Mouse (Mus musculus): ENCODE measurements around the gene 4930452B06Rik. TPM values are rescaled to one million over a fixed set of nuclear protein-coding genes. Genes with fewer than 3 reads are reported as not detected.

The 4930452B06Rik gene
- 11.0 and 11.2 TPM in 2 replicates for polyA plus RNA-seq (2015; fragmentation: Nextera tagmentation; extraction: Ambion mirVana)

GRCm38 (mm10) chr14:8665636-8666411 lies at the start of gene 4930452B06Rik:
Gene 4930452B06Rik, minus strand, starts transcription at chr14:8666240.
- H3K27ac ChIP-seq, result peak within 1 kb of the TSS; percentile 77
- WGBS, result 1% methylated on average over 45 of the region's 45 CpGs
- no peaks in the 10 kb centered on the region for H3K27me3 ChIP-seq (replicated peaks)
- peak within 1 kb of the TSS; percentile 53 for H3K9ac ChIP-seq
- ATAC-seq (ENCODE audit: insufficient read depth, low FRiP score, low read depth), result peak; percentile 98
- H3K4me3 ChIP-seq (replicated peaks), result peak within 1 kb of the TSS; percentile 64
- no peaks in the 10 kb centered on the region for H3K4me1 ChIP-seq
- peak within 1 kb of the TSS; percentile 81 for H3K4me2 ChIP-seq
- no peaks in the 10 kb centered on the region for H3K9me3 ChIP-seq
- no peaks in the 10 kb centered on the region for H3K36me3 ChIP-seq

- ATAC-seq (ENCODE audit: insufficient read depth, low FRiP score, low read depth), result no peak
- H3K9me3 ChIP-seq, result no peaks in the 10 kb centered on the region
- no peaks in the 10 kb centered on the region for H3K27me3 ChIP-seq (replicated peaks)
- no peak overlapping the region for H3K4me2 ChIP-seq
- no peaks in the 10 kb centered on the region for H3K36me3 ChIP-seq
- no peak overlapping the region for H3K9ac ChIP-seq
- H3K4me3 ChIP-seq (replicated peaks), result no peak overlapping the region
- no peaks in the 10 kb centered on the region for H3K4me1 ChIP-seq
- H3K27ac ChIP-seq, result no peak overlapping the region
- 87% methylated on average over 4 of the region's 4 CpGs for WGBS
Measured at GRCm38 (mm10) chr14:8712674-8713073, 46.6 kb upstream of the 4930452B06Rik start.

- H3K36me3 ChIP-seq, result no peaks in the 10 kb centered on the region
- no peak overlapping the region for H3K4me2 ChIP-seq
- no peak overlapping the region for H3K9ac ChIP-seq
- WGBS, result 30% methylated on average over 1 of the region's 1 CpGs
- H3K27ac ChIP-seq, result no peak overlapping the region
- no peak overlapping the region for H3K4me3 ChIP-seq (replicated peaks)
- no peak for ATAC-seq (ENCODE audit: insufficient read depth, low FRiP score, low read depth)
- no peaks in the 10 kb centered on the region for H3K4me1 ChIP-seq
- no peaks in the 10 kb centered on the region for H3K27me3 ChIP-seq (replicated peaks)
- H3K9me3 ChIP-seq, result no peaks in the 10 kb centered on the region
Measured at GRCm38 (mm10) chr14:8689451-8689850, 23.4 kb upstream of the 4930452B06Rik start.

GRCm38 (mm10) chr14:8688462-8688861 lies 22.4 kb upstream of the 4930452B06Rik start:
- H3K4me3 ChIP-seq (replicated peaks), result no peak overlapping the region
- no peaks in the 10 kb centered on the region for H3K9me3 ChIP-seq
- no peak overlapping the region for H3K4me2 ChIP-seq
- 21% methylated on average over 1 of the region's 1 CpGs for WGBS
- H3K4me1 ChIP-seq, result no peaks in the 10 kb centered on the region
- no peaks in the 10 kb centered on the region for H3K36me3 ChIP-seq
- no peak overlapping the region for H3K9ac ChIP-seq
- no peaks in the 10 kb centered on the region for H3K27me3 ChIP-seq (replicated peaks)
- no peak overlapping the region for H3K27ac ChIP-seq
- no peak for ATAC-seq (ENCODE audit: insufficient read depth, low FRiP score, low read depth)

- H3K4me3 ChIP-seq (replicated peaks), result no peak overlapping the region
- no peaks in the 10 kb centered on the region for H3K27me3 ChIP-seq (replicated peaks)
- H3K4me2 ChIP-seq, result no peak overlapping the region
- H3K27ac ChIP-seq, result no peak overlapping the region
- 97% methylated on average over 1 of the region's 1 CpGs for WGBS
- H3K9ac ChIP-seq, result no peak overlapping the region
- H3K36me3 ChIP-seq, result no peaks in the 10 kb centered on the region
- H3K4me1 ChIP-seq, result no peaks in the 10 kb centered on the region
- no peaks in the 10 kb centered on the region for H3K9me3 ChIP-seq
- ATAC-seq (ENCODE audit: insufficient read depth, low FRiP score, low read depth), result no peak
Measured at GRCm38 (mm10) chr14:8686185-8686584, 20.1 kb upstream of the 4930452B06Rik start.

- Histone ChIP-seq H3K4me1 (no peaks in the 10 kb centered on the region), H3K4me3 (replicated peaks) (no peak overlapping the region), H3K9ac (no peak overlapping the region), H3K36me3 (no peaks in the 10 kb centered on the region), H3K4me2 (no peak overlapping the region), H3K27ac (no peak overlapping the region), H3K27me3 (replicated peaks) (no peaks in the 10 kb centered on the region), H3K9me3 (no peaks in the 10 kb centered on the region)
- WGBS, result 91% methylated on average over 4 of the region's 4 CpGs
- no peak for ATAC-seq (ENCODE audit: insufficient read depth, low FRiP score, low read depth)
Measured at GRCm38 (mm10) chr14:8679896-8680295, 13.9 kb upstream of the 4930452B06Rik start.

GRCm38 (mm10) chr14:8660359-8660758 lies 5.7 kb downstream of the 4930452B06Rik start:
- Histone ChIP-seq H3K9ac (no peak overlapping the region), H3K4me2 (no peak overlapping the region), H3K27me3 (replicated peaks) (no peaks in the 10 kb centered on the region), H3K9me3 (no peaks in the 10 kb centered on the region), H3K36me3 (no peaks in the 10 kb centered on the region), H3K27ac (no peak overlapping the region), H3K4me3 (replicated peaks) (no peak overlapping the region), H3K4me1 (no peaks in the 10 kb centered on the region)
- no peak for ATAC-seq (ENCODE audit: insufficient read depth, low FRiP score, low read depth)

- Histone ChIP-seq H3K36me3 (no peaks in the 10 kb centered on the region), H3K9me3 (no peaks in the 10 kb centered on the region), H3K4me1 (no peaks in the 10 kb centered on the region), H3K4me2 (no peak overlapping the region), H3K9ac (no peak overlapping the region), H3K27ac (no peak overlapping the region), H3K4me3 (replicated peaks) (no peak overlapping the region), H3K27me3 (replicated peaks) (no peaks in the 10 kb centered on the region)
- WGBS, result 74% methylated on average over 9 of the region's 9 CpGs
- no peak for ATAC-seq (ENCODE audit: insufficient read depth, low FRiP score, low read depth)
Measured at GRCm38 (mm10) chr14:8641650-8642279, 24.3 kb downstream of the 4930452B06Rik start.

GRCm38 (mm10) chr14:8632211-8632610 lies 33.8 kb downstream of the 4930452B06Rik start:
- no peak overlapping the region for H3K4me3 ChIP-seq (replicated peaks)
- no peaks in the 10 kb centered on the region for H3K27me3 ChIP-seq (replicated peaks)
- no peaks in the 10 kb centered on the region for H3K9me3 ChIP-seq
- no peak for ATAC-seq (ENCODE audit: insufficient read depth, low FRiP score, low read depth)
- 87% methylated on average over 6 of the region's 6 CpGs for WGBS
- H3K27ac ChIP-seq, result no peak overlapping the region
- no peak overlapping the region for H3K4me2 ChIP-seq
- H3K4me1 ChIP-seq, result no peaks in the 10 kb centered on the region
- H3K9ac ChIP-seq, result no peak overlapping the region
- no peaks in the 10 kb centered on the region for H3K36me3 ChIP-seq

- WGBS, result 81% methylated on average over 5 of the region's 5 CpGs
- Histone ChIP-seq H3K4me2 (no peak overlapping the region), H3K36me3 (no peaks in the 10 kb centered on the region), H3K4me1 (no peaks in the 10 kb centered on the region), H3K9ac (no peak overlapping the region), H3K27me3 (replicated peaks) (no peaks in the 10 kb centered on the region), H3K9me3 (no peaks in the 10 kb centered on the region), H3K27ac (no peak overlapping the region), H3K4me3 (replicated peaks) (no peak overlapping the region)
- ATAC-seq (ENCODE audit: insufficient read depth, low FRiP score, low read depth), result no peak
Measured at GRCm38 (mm10) chr14:8628406-8628805, 37.6 kb downstream of the 4930452B06Rik start.

GRCm38 (mm10) chr14:8627481-8627880 lies 38.6 kb downstream of the 4930452B06Rik start:
- Histone ChIP-seq H3K9me3 (no peaks in the 10 kb centered on the region), H3K4me2 (no peak overlapping the region), H3K27ac (no peak overlapping the region), H3K27me3 (replicated peaks) (no peaks in the 10 kb centered on the region), H3K9ac (no peak overlapping the region), H3K36me3 (no peaks in the 10 kb centered on the region), H3K4me1 (no peaks in the 10 kb centered on the region), H3K4me3 (replicated peaks) (no peak overlapping the region)
- WGBS, result 85% methylated on average over 4 of the region's 4 CpGs
- no peak for ATAC-seq (ENCODE audit: insufficient read depth, low FRiP score, low read depth)

- H3K27ac ChIP-seq, result no peak overlapping the region
- H3K4me1 ChIP-seq, result no peaks in the 10 kb centered on the region
- 0 out of 2 replicates have a peak, but pooled peaks have one; percentile 53 for ATAC-seq (ENCODE audit: insufficient read depth, low FRiP score, low read depth)
- H3K4me3 ChIP-seq (replicated peaks), result no peak overlapping the region
- no peaks in the 10 kb centered on the region for H3K9me3 ChIP-seq
- H3K36me3 ChIP-seq, result no peaks in the 10 kb centered on the region
- H3K4me2 ChIP-seq, result no peak overlapping the region
- no peak overlapping the region for H3K9ac ChIP-seq
- H3K27me3 ChIP-seq (replicated peaks), result no peaks in the 10 kb centered on the region
- 56% methylated on average over 6 of the region's 6 CpGs for WGBS
Measured at GRCm38 (mm10) chr14:8621164-8621563, 44.9 kb downstream of the 4930452B06Rik start.
